Mouse (Mus musculus) cerebellum, adult 11 months (tissue): ENCODE data around the gene Ell2.

Experiments
- DNase-seq: peaks from one replicate; pipeline ENCODE4 v3.0.0; 2022

Ell2 gene

DNA sequence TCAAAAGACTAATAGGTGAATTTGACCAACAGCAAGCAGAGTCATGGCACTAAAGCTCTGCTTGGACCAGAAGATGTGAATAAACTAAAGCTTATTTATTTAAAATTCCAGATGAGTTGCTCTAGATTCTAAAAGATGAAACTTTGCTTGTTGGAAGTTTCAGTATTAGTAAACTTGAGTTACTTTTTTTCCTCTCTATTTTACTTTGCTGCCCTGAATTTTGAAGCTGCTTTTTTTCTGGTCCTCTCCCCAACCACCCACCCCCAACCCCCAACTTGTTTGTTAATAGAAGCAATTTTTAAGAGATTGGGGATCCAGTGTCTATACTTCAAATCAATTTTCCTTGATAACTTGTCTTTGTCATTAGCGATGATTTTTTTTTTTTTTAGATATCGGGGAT is 64.2 kb downstream of the Ell2 start:
- no peak for DNase-seq

DNA sequence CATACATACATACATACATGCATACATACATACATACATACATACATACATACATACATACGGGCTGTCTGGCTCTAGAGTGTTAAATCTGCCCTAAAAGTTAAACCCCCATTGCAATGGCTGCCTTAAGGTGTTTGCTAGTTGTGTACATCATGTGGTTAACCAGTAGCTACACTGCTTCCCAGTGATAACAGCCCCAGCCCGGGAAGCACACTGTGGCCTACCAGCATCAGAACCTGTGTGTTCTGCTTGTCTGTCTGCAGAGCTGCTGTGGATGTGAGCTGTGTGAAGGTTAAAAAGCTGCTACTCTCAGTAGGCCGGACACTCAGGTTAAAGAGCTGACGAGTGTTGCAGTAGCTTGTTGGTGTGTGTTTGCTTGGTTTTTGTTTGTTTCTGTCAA is 64.8 kb downstream of the Ell2 start:
- DNase-seq: no peak

DNA sequence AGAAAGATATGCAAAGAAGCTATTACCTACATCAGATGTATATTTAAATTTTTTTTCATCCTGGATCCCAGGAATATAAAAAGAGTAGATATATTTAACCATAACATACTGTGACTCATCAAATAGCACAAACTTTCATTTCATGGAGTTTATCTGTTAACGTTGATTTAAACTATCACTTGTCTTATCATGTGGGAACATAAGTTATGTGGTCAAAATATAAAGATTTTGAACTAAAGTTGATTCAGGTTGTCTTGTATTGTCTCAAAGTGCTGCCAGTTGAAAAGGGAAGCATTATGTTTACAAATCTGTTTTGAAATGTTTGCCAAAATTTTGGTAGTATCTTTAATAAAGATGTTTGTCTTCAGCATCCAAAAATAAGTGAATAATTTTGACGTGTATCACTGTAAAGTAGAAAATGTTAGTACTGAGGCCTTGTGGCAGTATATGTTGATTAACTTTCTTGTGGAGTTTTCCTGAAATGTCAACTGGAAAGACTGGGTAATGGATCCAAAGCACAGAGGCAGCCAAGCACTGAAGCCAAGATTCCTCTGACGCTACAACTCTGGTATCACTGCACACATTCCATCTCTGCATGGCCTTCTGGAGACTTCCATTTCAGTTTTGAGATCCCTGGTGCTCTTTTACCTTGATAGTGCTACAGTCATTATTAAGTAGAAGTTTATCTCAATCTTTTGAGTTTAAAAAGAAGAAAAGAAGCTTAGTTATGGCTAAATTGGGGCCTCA is 65.6 kb downstream of the Ell2 start:
- no peak for DNase-seq

DNA sequence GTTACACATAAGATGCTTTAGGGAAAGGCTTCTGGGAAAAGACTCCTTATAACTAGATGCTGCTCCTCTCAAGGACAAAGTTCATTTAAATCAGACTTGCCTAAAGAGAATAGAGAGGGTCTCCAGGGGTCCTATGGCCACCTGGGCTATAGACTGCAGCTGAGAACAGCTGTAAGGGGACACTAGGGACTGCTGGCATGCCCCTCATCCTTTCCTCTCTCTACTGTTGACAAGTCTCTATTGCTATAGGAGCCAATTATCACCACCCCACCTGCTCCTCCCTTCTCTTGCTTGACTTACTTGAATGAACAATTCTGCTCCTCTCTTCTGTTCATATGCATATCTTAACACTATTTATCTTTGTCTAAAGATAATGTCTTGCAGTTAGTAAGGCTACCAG is 69.4 kb downstream of the Ell2 start:
- no peak for DNase-seq

DNA sequence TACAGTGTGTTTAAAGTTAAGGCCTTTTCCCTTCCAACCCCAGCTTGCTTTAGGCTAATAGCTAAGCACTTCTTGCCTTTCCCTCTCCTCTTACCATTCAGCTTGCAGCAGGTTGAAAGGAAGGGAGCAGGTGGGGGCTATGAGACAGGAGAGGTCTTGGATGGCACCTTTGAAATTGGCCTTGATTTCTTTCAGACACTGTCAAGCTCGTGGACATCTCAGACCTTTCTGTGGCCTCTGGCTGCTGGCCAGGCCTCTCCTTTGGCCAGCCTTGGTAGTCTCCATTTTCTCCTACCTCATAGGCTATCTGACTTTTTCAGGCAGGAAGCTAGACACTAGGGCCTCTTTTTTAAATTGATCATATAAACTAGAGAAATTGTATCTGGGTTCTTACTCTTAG is 70.1 kb downstream of the Ell2 start:
- no peak for DNase-seq

DNA sequence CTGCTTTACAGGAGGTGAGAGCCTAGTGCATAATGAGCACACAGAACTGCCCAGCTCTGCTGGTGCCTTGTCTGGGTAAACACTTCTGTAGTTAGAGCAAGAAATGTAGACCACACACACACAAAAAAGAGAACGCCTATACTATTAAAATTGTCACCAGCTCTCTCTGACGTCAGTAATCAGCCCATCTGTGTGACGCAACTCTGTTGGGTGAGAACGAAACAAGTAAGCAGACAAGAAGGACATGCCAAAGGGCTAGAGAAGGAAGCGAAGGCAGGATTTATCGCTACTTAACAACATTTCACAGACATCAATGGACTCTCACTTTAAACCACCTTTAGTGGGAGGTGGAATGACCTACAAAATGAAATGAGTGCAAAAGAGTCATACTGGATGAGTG is 71.6 kb downstream of the Ell2 start:
- no peak for DNase-seq

DNA sequence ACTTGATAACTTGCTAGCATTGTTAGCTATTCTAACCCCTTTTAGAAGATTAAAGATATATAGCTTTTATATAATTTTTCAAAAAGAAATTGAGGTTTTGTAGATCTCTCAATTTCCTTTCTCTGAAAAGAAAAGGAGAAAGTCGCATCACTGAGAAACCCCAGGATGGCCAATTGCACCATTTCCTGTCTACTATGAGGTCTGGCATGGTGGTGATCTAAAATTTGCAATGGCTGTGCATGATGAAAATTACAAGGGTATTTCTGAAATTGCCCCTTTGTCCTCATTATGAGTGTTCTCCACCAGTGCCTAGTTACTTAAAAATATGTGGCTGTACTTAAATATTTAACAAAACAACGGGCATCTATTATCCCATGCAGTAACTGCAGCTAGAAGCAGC is 72.6 kb downstream of the Ell2 start:
- no peak for DNase-seq

DNA sequence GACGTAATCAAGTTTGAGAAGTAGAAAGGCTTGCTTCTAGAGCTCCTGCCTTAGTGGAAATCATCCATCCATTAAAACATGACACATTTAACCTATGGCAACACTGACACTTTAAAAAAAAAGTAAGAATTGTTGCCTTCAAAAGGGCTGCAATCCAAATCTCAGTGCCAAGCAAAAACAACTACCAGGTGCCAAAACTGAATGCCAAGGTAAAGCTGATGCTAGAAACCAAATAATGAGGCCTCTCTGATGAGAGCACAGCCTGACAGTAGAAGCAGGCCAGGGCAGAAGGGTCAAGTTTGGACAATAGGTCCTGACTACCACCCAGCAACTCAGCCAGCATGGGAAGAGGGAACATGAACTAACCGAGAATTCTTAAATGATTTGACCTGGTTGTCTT is 73.5 kb downstream of the Ell2 start:
- DNase-seq: no peak

DNA sequence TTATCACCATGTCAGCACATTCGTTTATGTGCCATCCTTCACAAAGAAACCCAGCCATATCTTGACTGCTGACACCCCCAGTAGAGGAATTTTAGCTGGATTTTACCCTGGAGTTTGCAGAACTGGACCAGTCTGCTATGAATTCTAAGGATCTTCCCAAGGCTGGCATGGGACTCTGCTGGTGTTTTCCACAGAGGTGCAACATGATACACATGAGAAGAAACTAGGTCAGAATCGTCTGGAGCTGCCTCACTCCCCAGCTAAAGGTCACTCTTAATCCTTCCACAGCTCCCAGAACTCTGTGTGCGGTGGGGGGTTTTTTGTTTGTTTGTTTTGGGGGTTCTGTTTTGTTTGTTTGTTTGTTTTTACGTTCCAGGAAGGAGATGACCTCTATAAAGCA is 79.2 kb downstream of the Ell2 start:
- DNase-seq: no peak

DNA sequence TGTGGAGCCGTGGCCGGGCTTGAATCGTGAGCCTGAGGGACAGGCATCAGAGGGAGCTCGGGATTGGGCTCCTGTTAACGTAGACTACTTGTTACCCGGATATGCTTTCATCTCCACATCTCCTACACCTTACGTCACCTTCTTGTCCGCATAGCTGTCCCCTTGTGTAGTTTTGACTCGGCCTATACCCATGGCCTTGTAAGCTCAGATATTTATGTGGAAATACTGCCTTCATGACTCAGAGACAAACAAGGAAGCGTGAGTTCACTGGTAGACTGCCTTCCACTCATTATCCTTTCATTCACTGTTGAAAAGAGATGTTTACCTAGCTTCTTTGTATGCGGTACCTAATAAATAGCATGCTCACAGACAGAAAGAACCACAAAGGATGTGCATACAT is 79.7 kb downstream of the Ell2 start:
- no peak for DNase-seq

DNA sequence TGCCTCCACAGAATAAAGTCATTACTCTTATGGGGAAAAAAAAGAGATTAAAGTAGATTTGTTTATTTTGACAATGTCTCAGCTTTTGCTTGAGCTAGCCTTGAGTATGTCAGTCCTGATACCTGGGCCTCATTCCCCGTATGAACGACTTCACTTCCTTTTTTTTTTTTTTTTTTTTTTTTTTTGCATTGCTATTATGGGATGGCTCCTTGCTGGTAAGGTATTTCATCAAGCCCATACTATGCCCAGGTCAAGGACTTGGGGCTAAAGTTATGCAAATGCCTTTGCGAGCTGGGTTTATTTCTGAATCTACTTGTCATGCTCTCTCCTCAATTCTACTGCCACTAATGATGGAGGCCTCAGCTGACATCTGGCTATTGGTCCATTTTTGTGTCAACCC is 80.8 kb downstream of the Ell2 start:
- DNase-seq: no peak

DNA sequence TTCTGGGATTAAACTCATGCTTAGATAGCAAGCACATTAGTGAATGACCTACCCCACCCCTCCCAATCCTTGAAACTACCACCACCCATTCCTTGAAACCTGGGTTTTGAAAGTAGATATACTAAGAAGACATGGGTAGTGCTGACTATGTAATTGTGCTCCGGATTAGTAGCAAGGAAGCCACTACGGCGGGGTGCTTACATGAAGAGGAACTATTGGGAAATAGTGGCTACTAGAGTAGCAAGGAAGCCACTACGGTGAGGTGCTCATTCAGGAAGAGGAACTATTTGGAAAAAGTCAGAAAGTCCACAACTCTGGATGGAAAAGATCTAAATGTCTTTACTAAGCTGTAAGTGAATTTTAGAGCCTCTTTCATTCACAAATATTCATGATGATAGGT is 81.6 kb downstream of the Ell2 start:
- DNase-seq: no peak

DNA sequence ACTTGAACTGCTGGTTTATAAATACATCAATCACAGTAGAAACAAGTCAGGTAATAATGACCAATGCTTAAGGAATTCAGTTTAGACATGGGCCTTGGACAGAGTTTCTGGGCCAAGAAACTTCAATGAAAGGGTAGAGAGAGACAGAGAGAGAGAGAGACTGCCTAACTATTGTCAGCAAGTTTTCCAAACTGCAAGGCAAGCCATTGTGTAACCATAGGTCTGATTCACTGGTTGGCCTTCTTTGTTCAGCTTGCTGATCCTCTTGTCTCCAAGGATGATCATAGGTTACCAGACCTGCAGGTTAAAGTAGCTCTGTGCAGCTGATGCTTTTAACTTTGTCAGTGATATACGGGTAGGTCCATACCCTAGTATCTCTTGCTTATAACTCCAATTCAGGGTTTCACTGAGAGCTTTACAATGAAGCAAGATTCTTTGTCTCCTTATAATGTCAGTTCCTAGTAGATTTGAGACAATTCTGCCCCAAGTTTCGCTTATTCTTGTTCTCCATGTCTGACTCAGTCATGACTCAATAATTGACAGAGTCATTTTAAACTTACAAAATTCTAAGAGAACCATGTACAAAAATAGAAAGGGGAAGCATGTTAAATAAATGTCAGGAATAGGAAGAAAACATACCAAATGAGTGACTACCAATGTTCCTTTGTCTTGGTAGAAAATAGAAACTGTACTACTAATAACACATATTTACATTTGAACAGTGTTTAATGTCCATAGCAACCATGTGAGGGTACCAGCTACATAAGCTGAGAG is 82.7 kb downstream of the Ell2 start:
- no peak for DNase-seq

DNA sequence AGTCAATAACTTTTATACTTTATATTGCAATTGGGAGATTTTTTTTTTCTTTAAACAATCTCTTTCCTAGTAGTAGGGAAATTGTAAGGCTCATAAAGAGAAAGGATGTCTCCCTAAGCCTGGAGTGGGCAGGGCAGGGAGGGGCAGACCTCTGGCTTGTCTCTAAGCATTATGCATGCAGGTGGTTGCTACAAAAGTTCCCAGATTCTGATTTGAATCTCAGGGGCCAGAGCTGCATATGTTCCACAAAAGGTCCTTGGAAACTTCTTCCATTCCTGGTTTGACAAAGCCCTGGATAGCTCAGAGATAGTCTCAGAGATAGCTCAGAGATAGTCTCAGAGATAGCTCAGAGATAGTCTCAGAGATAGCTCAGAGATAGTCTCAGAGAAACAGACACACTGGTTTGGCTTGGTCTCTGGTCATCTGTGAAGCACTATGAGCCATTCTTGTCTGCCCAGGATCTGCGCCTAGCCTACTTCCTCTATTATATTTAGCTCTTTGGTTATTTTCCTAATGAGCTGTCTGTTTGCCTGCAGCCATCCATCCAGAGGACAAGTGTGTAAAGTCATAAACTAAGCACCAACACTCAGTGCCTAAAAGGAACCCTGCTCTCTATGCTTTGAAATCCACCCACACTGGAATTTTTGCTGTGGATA is 84.1 kb downstream of the Ell2 start:
- DNase-seq: no peak

DNA sequence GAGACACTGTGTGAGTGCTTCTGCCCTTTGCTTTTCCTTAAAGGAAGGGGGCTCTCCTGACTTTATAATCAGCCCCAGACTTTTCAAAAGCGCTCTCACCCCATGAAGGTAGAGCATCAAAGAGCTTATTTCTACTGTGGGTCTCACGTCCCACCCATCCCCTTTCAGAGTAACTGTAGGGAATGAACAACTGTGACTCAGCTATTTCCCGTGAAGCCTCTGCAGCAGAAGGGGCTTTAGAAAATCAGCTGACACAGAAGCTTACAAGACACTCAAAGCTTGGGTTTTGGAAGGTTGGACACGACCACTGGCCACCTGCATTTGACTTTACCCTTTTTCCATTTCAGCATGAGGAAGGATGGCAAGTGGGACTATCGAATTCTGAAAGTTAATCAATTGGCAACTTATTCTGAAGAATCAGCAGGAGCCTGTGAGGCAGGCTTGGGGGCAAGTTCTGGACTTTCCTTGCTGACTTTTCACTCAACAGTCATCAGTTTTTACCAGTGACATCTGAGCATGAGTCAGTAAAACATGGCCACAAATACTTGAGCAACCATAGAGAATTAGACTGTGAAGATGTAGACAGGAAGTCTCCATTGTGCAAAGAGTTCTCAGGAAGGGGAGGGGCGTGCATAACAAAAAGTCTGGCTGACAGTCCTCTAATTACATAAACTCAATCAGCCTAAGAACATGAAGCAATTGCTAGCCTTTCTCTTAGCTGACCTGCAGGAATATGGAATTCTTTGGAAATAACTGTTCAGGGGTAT is 87.5 kb downstream of the Ell2 start:
- DNase-seq: no peak

DNA sequence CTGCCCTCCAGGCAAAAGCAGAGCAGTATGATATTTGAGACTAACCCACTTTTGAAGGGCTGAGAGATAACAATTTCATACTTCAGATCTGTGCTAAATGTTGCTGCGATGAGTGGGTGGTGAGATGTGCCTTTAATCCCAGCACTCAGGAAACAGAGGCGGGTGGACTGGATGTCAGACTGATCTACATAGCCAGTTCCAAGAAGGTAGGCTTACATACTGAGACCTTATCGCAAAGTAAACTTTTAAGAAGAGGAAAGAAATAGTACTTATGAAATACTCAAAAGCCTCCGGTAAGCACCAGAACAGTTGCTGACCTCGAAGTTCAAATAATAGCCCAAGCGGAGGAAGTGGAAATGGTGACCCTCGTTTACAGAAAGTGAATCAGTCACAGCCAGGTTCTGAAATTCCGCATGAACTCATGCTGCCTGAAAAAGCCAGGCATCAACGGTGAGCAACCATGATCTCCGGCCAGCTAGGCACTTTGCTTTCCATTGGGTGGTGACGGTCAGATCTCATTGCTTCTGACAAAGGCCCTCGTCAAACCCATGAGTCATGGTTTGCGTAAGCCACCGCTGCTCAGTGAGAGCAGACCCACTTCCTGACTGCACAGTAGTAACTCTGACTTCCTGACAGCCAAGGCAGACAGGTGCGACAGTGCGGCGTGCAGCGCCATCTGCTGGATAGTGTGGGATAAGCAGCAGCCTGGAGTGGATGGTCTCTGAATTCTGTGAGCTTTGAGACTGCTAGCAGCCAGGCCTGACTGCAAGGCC is 91.0 kb downstream of the Ell2 start:
- DNase-seq: peak; percentile 75

DNA sequence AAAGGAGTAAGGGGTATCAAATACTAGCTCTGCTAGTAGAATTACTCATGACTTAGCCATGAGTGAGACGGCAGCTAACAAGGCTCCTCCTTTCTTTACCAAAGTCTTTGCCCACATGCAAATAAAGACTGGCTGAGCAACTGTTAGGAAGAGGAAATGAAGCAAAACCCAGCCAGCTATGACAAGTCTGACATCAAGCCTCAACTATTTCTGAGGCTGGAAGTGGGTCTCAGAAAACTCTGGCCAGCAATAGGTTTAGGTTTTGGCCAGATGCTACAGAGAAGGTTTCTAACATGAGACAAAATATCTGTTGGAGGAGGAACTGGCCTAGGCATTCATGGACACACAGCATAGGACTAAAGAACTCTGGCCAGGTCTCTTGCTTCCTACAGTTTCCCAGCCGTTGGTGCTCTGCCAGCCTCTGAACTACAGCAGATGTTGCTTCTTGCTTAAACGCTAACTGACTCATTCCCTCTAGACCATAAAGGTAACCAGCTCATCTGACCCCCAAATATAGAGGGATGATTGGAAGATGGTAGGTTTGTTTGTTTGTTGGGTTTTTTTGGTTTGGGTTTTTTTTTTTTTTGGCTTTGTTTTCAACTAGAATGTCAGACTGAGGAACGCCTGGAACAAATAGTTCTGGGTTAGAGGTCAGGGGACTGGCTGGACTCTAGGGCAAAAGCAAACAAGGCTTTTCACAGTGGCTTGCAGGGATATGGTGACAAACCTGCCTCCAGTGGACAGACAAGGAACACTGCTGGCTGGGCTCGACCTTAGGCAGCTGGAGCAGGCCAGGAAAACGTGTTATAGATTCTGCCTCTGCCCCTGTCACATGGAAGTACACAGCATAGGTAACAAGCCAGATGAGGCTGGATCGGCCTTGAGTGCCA is 92.1 kb downstream of the Ell2 start:
- no peak for DNase-seq

DNA sequence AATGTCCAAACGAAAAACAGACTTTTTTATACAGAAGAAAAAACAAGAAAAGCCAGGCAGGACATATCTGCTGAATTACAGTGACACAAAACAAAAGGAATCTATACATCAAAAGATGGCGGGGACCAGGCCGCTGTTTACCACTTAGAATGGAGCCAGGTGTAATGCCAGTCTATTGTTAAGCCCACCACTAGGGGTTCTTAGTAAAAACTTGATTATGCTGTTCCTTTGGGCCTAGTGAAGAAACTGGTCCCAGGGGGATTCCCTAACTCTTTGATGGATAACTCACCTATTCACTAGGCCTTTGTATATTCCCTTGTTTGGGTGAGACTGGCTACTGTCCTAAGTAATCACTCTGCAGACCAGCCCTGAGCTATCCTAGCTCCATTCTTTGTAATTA is 92.9 kb downstream of the Ell2 start:
- DNase-seq: no peak

DNA sequence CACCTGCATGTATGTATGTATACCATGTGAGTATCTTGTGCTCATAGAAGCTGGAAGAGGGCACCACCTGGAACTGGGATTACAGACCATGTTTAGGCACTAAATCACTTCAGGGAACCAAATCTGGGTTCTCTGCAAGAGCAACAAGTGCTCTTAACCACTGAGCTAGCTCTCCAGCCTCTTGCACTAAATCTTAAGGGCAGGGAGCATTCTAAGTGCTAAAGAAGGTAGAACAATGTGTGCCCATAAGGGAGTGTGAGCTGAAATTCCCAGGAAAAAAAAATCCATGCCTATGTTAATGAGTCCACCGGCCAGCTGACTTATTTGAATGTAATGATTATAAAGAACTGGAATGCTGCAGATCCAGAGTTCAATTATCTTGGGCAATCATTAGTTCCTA is 101.4 kb downstream of the Ell2 start:
- no peak for DNase-seq

DNA sequence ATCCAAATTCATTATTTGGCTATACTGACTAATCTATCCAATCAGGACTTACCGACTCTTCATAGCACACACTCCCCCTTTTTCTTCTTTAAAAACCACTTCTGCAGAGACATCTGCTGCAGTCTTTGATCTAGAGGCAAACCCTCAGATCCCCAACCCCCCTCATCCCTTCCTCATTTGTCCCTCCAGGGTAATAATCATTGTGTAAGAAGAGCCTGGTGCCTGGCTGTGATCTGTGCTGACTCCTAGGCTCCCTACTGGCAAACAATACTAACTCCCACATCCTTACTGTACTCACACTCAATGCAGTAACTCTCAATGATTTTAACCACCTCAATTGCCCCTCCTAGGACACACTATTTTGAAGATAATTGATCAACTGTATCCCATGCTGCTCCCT is 103.4 kb downstream of the Ell2 start:
- DNase-seq: no peak

DNA sequence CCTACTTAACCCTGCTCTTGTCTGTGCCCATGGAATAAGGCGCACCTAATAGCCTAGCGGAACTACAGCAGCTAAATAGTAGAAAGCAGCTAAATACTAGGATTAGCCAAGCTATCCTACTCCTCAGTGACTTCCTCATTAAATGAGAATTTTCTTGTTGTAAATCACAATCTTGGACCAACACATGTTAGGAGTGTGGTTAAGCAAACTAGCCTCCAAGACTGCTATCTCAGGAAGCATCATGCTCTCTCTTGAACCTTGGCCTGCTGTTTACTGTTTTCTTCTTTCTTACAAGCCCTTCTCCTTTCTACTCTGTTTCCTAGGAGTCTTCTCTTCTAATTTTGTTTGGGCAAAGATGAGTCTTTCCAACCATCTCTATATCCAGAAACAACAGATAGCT is 110.6 kb downstream of the Ell2 start:
- no peak for DNase-seq

DNA sequence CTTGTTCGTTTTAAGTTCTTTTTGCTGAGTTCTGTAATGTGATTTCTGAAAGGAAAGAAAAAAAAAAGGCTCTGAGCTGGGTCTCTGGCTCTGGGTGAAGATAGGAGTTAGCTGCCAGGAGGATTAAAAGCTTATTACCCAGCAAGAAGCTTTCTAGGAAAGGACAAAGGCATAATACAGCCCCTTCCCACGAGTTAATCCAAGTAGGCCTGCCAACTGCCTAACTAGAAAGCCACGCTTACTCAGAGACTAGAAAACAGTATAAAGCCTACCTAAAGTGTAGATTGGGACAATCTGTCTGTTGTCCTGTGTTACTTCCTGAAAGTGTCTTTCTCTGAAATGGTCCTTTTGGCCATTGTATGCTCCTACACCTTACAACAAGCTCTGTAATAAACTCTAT is 111.9 kb downstream of the Ell2 start:
- no peak for DNase-seq
